Mouse (Mus musculus): ENCODE measurements around the gene Sclt1.
A peak's percentile ranks its signal among the peaks of the same experiment; 100 is the strongest.

Sclt1 gene

GRCm38 (mm10) chr3:41605601-41606329 is 136.5 kb downstream of the Sclt1 start:
- DNase-seq, result no peak

- DNase-seq, result no peak
Observed at GRCm38 (mm10) chr3:41604629-41605321, 137.5 kb downstream of the Sclt1 start.

GRCm38 (mm10) chr3:41603470-41604019 is 138.8 kb downstream of the Sclt1 start:
- no peak for DNase-seq

GRCm38 (mm10) chr3:41602933-41603332 is 139.4 kb downstream of the Sclt1 start:
- no peak for DNase-seq

GRCm38 (mm10) chr3:41601226-41602020 is 140.9 kb downstream of the Sclt1 start:
- no peak for DNase-seq

GRCm38 (mm10) chr3:41599806-41600589 is 142.3 kb downstream of the Sclt1 start:
- DNase-seq, result peak; percentile 70

GRCm38 (mm10) chr3:41599226-41599625 is 143.1 kb downstream of the Sclt1 start:
- DNase-seq, result no peak

- no peak for DNase-seq
Observed at GRCm38 (mm10) chr3:41598412-41598811, 143.9 kb downstream of the Sclt1 start.

GRCm38 (mm10) chr3:41597036-41597435 is 145.3 kb downstream of the Sclt1 start:
- no peak for DNase-seq

- no peak for DNase-seq
Observed at GRCm38 (mm10) chr3:41595010-41595409, 147.3 kb downstream of the Sclt1 start.

- no peak for DNase-seq
Observed at GRCm38 (mm10) chr3:41594097-41594879, 148.0 kb downstream of the Sclt1 start.

GRCm38 (mm10) chr3:41592805-41593204 is 149.5 kb downstream of the Sclt1 start:
- DNase-seq, result no peak

- DNase-seq, result no peak
Observed at GRCm38 (mm10) chr3:41591651-41592170, 150.6 kb downstream of the Sclt1 start.

- DNase-seq, result peak; percentile 79
Observed at GRCm38 (mm10) chr3:41590695-41591559, 151.4 kb downstream of the Sclt1 start.

- no peak for DNase-seq
Observed at GRCm38 (mm10) chr3:41589988-41590387, 152.3 kb downstream of the Sclt1 start.

GRCm38 (mm10) chr3:41589246-41589914 is 152.9 kb downstream of the Sclt1 start:
- no peak for DNase-seq

GRCm38 (mm10) chr3:41588495-41588894 is 153.8 kb downstream of the Sclt1 start:
- no peak for DNase-seq

- peak; percentile 51 for DNase-seq
Observed at GRCm38 (mm10) chr3:41587588-41587987, 154.7 kb downstream of the Sclt1 start.

GRCm38 (mm10) chr3:41586917-41587316 is 155.4 kb downstream of the Sclt1 start:
- no peak for DNase-seq

GRCm38 (mm10) chr3:41586330-41586729 is 156.0 kb downstream of the Sclt1 start:
- no peak for DNase-seq
